ENCODE assay signal across 24 mouse cellular contexts in genomic region chr13:45936765-45937164, GRCm38 (mm10).
"Had no signal": no experiment of that assay in that cellular context is flagged by ENCODE, and none has a peak within 500 bp of the region (broad histone marks: within the 10 kb centered on the region; RNA-seq: fewer than 3 reads in every experiment).

No protein-coding gene starts in this region.

- H3K27me3 ChIP-seq: heart, embryonic 12.5 days; hindbrain, embryonic 12.5 days; limb, embryonic 12.5 days; liver, embryonic 13.5 days; liver, embryonic 15.5 days had no signal

- H3K9ac ChIP-seq: heart, embryonic 12.5 days; hindbrain, embryonic 12.5 days; hindbrain, embryonic 14.5 days; limb, embryonic 12.5 days; liver, embryonic 13.5 days; liver, embryonic 15.5 days; liver, postnatal 0 days had no signal

- H3K4me1 ChIP-seq: hindbrain, embryonic 10.5 days; hindbrain, embryonic 12.5 days; liver, embryonic 15.5 days had no signal

- H3K27ac ChIP-seq: heart, embryonic 10.5 days; hindbrain, embryonic 10.5 days; hindbrain, embryonic 12.5 days; hindbrain, embryonic 14.5 days; hindbrain, postnatal 0 days; limb, embryonic 10.5 days; limb, embryonic 12.5 days; liver, embryonic 13.5 days; liver, embryonic 15.5 days had no signal

- H3K36me3 ChIP-seq: hindbrain, embryonic 12.5 days; limb, embryonic 10.5 days; limb, embryonic 12.5 days; liver, embryonic 15.5 days had no signal

- ATAC-seq: hindbrain, postnatal 0 days; intestine, embryonic 16.5 days; liver, postnatal 0 days had no signal

- H3K4me3 ChIP-seq: heart, embryonic 10.5 days; heart, embryonic 12.5 days; hindbrain, embryonic 10.5 days; hindbrain, embryonic 12.5 days; limb, embryonic 10.5 days; limb, embryonic 12.5 days; liver, embryonic 13.5 days; liver, embryonic 15.5 days had no signal

- H3K4me2 ChIP-seq: heart, embryonic 12.5 days; hindbrain, embryonic 12.5 days; hindbrain, embryonic 14.5 days; limb, embryonic 12.5 days; liver, embryonic 11.5 days; liver, embryonic 13.5 days; liver, embryonic 15.5 days had no signal

- DNase-seq: gastrocnemius, postnatal 14 days; gastrocnemius, postnatal 36 days; heart, adult 18-20 months; heart, postnatal 10 days; heart, postnatal 4 days; kidney, adult 18-20 months; kidney, adult 9 months; kidney, postnatal 10 days; layer of hippocampus, adult 9-11 months; layer of hippocampus, postnatal 36 days; liver; liver, embryonic 13.5 days; liver, postnatal 0 days had no signal

- H3K9me3 ChIP-seq: heart, embryonic 10.5 days; limb, embryonic 10.5 days; liver, embryonic 13.5 days; liver, embryonic 15.5 days had no signal
